Mouse (Mus musculus) ovary, postnatal 14 days (tissue): ENCODE data around the gene Gm6812.
"Not testable (repeated sequence)": the region's sequence is repeated elsewhere in the genome, so short reads cannot be mapped to it uniquely, and the experiment has no call there.

Source experiments
- DNase-seq: peaks from one replicate; pipeline ENCODE4 v3.0.0; 2022; ENCODE audit warnings: low spot score

Gm6812 gene

GRCm38 (mm10) chrX:68892953-68893352 lies at the start of gene Gm6812:
TSS of gene Gm6812 (minus strand) at chrX:68893053.
- DNase-seq: not testable (repeated sequence)

DNA sequence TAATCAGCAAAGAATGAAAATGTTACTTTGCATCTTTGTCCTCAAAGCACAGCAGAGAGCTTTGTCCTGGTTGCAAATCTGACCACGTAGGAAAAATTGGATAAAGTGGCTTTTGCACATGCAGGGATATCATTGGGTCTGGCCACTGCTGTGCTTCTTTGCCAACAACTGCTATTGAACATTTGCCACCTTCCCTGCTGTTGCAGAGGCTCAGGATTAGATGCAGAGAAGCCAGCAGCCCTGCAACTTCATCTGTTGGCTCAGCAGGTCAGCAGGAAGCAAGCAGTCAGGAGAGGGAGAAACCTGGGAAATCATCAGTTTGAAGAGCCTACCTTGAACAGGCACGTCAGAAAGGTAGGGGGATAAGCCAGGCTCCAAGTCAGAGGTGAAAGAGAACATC lies 27.7 kb downstream of the Gm6812 start:
- no peak for DNase-seq
